Mouse (Mus musculus) embryonic fibroblast, embryonic 13.5 days (primary cell): ENCODE measurements at regions not wholly inside any gene's neighbourhood (a gene's known extent, or its start where the extent isn't known, plus 50 kb on each side); places are given as distances from the start of the nearest gene placed in this dataset.

Experiments
- CTCF ChIP-seq: IDR thresholded peaks from 2 replicates; pipeline ENCODE4 v1.5.1; 2011; ENCODE audit warnings: mild to moderate bottlenecking, control low read depth, low read length, moderate library complexity, borderline replicate concordance; ENCODE audit not compliant: insufficient read depth
- POLR2A ChIP-seq: IDR thresholded peaks from 2 replicates; pipeline ENCODE4 v1.6.1; 2011; ENCODE audit warnings: low read depth, mild to moderate bottlenecking, control low read depth, low read length, moderate library complexity

GRCm38 (mm10) chr3:27773176-27773575, 62.1 kb upstream of the Fndc3b start:
- TF ChIP-seq POLR2A (no peak), CTCF (no peak)
